Mouse (Mus musculus): Measurements from ENCODE around the gene Hist1h2af.

The Hist1h2af gene

DNA sequence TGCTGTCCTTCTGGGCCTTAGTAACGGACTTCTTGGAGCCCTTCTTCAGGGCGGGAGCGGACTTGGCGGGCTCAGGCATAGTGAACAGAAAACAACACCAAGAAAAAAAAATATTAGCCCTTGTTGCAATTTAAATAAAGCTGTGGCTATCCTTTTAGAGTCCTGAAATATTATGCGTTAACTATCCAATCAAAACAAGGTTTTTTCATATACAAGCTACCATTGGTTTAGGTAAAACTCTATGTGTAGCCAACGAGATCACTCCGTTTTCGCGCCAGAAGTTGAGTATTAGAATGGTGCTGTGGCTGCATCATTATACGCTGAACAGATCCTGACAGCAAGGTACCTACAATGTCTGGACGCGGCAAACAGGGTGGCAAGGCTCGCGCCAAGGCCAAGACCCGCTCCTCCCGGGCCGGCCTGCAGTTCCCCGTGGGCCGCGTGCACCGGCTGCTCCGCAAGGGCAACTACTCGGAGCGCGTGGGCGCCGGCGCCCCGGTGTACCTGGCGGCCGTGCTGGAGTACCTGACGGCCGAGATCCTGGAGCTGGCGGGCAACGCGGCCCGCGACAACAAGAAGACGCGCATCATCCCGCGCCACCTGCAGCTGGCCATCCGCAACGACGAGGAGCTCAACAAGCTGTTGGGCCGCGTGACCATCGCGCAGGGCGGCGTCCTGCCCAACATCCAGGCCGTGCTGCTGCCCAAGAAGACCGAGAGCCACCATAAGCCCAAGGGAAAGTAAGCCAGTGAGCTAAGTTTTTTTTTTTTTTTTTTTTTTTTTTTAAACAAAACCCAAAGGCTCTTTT, at the start of gene Hist1h2af:
TSS of gene Hist1h2af (plus strand) at position 347 of the 808 bp plus-strand sequence.
- DNase-seq: peak; percentile 61

DNA sequence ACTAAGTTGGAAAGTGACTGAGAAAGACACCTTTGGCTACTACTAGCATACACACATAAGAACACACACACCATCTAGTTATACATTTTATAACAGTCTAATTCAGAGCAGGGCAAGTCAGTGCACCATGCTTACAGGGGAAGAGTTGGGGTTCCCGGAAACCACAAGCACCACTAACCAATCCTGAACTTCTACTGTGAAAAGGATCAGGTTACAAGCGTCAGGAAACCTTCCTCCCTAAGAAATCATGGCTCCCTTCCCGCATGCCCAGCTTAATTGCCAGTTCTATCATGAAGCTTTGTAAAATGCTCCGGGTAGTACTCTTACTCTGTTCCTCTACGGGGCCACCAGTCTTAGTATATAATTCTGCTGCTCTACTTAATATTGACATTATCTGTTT, 48.4 kb upstream of the Hist1h2af start:
- no peak for DNase-seq

GRCm38 (mm10) chr13:23488400-23489322, 45.0 kb upstream of the Hist1h2af start, which contains the start of gene Btn2a2:
Gene Btn2a2, minus strand, starts transcription at chr13:23488857.
- DNase-seq: peak; percentile 25

DNA sequence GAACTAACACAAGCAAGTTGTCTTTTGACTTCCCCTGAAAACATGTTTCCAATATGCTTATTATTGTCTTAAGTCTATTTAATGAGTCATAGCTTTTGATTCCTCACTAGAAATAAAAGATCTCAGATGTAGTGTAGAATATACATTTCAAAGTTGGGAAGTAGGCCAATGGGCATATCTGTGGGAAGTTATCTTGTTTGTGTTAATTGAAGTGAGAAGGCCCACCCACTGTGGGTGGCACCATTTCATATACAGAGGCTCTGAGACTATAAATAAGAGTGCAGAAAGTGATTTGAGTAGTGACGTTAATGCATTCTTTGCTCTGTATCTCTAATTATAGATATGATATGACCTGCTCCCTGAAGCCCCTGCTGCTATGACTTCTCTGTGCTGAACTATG, 42.8 kb upstream of the Hist1h2af start:
- DNase-seq: no peak

DNA sequence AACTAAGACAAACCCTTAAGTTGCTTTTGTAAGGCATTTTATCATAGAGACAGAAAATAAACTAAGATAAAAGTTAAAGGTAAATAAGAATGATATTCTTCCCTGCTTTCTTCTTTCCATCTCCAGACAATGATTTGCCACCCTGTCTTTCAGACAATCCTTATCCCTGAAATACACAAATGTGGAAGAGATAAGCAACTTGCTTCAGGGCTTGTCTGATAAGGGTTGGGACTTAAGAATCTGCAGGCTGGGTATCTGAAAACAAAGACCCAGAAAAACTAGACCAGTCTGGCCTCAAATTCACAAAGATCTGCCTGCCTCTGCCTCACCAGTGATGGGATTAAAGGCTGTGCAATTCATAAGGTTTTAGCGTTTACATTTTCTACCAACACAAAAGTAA, 42.4 kb upstream of the Hist1h2af start:
- no peak for DNase-seq

GRCm38 (mm10) chr13:23491990-23492389, 41.7 kb upstream of the Hist1h2af start:
- no peak for DNase-seq

DNA sequence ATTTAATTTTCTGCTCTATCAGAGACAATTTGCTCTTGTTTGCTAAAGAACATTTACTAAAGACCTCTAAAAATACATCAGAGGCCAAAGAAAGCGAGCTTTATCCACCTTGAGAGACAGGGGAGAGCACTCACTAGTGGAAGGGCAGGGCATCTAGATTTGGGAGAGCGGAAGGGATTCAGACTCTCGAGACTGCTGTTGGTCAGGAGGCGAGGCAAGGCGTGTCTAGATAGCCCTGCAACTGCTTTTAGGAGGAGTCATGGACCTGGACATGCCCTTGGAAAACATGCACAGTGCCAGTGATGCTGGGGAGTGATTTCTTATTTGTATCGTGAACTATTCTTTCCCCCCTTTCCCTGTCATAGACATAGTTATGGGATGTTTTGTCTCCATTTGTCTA, 38.2 kb upstream of the Hist1h2af start:
- no peak for DNase-seq

DNA sequence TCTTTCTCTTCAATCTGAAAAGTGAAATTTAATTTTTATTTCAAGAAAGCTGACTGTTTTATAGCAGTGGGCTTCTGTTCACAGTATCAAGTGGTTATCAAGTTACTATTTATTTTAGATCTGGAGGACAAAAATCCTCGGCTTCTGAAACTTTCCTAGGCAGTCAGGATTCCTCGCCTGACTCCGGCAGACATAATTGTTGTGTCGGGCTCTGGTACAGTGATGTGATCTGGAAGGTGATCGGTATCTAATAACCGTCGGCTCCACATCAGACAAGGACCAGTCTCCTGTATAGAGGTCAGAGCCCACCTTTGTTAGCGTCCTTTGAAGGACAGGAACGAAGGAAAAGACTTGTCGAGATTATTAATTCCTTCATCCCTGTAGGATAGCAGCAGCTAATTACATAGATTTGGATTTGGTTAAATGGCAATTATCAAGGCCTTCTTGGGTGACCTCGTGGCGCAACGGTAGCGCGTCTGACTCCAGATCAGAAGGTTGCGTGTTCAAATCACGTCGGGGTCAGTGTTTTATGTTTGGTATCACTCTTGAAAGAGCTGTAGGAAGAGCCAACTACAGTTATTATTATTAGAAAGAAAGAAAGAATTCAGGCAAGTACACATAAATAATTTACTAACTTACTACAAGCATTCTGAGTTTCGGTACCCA, 35.9 kb upstream of the Hist1h2af start:
- no peak for DNase-seq

GRCm38 (mm10) chr13:23498653-23499052, 35.1 kb upstream of the Hist1h2af start:
- DNase-seq: no peak

- DNase-seq: no peak
Observed at GRCm38 (mm10) chr13:23499943-23500342, 33.8 kb upstream of the Hist1h2af start.

- no peak for DNase-seq
Observed at GRCm38 (mm10) chr13:23500424-23501200, 33.1 kb upstream of the Hist1h2af start.

- no peak for DNase-seq
Observed at GRCm38 (mm10) chr13:23501511-23501910, 32.2 kb upstream of the Hist1h2af start.

DNA sequence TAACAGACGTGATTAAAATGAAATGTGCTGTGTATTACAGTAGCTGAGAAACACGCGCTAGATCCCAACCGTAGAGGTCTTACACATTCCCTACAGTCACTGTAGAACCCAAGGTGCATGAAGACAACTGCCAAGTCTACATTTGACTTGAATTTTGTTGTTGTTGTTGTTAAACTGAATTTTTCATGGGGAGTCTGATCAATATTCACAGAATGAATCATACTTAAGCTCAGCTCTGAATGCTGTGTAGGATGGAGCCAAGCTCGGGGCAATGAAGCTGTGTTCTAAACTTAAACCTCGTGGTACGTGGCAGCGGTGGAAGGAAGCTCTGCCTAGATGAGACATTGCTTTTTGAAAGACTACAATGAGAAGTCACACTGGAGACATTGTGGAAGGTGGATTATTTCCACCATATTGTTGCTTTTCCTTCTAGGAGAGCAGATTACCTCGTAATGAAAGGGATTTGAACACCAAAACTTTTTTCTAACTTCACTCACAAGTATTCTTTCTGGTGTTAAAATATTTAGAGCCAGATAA, 31.6 kb upstream of the Hist1h2af start:
- no peak for DNase-seq

- no peak for DNase-seq
Observed at GRCm38 (mm10) chr13:23502916-23503315, 30.8 kb upstream of the Hist1h2af start.

GRCm38 (mm10) chr13:23503797-23504196, 29.9 kb upstream of the Hist1h2af start:
- DNase-seq: peak; percentile 39

- DNase-seq: no peak
Observed at GRCm38 (mm10) chr13:23505662-23506345, 27.9 kb upstream of the Hist1h2af start.

DNA sequence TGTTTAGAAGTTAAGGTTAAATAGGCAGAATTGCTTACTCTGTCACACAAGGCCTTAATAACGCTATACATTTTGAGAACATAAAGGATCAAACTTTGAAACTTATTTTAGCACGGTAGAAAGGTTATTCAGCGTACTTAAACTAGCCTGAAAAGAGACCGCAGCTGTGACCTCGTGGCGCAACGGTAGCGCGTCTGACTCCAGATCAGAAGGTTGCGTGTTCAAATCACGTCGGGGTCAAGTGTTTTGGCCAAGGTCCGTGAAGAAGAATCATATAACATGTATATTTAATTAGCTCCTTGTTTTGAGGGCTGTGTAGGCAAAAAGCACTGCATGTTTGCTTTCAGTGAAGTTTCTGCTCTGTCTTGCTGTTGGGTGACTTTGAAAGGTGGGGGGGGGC, 27.4 kb upstream of the Hist1h2af start:
- DNase-seq: no peak

DNA sequence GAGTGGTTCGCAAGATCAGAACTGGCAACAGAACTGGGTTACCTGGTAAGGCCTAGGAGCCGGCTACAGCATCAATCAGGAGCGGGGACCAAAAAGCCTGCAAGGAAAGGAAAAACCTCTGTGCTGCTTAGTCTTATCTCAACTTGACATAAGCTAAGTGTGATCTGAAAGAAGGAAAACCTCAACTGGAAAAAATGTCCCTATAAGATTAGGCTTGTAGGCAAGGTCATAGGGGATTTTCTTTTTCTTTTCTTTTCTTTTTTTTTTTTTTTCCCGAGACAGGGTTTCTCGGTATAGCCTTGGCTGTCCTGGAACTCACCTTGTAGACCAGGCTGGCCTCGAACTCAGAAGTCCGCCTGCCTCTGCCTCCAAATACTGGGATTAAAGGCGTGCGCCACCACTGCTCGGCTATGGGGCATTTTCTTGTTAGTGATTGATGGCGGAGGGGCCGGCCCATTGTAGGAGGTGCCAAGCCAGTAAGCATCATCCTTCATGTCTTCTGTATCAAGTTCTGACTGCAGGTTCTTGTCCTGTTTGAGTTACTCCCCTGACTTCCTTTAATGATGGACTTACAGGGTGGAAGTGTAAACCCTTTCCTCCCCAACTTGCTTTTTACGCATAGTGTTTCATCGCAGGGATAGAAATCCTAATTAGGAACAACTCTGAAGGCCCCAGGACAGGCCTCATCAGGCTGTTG, 26.7 kb upstream of the Hist1h2af start:
- DNase-seq: no peak

DNA sequence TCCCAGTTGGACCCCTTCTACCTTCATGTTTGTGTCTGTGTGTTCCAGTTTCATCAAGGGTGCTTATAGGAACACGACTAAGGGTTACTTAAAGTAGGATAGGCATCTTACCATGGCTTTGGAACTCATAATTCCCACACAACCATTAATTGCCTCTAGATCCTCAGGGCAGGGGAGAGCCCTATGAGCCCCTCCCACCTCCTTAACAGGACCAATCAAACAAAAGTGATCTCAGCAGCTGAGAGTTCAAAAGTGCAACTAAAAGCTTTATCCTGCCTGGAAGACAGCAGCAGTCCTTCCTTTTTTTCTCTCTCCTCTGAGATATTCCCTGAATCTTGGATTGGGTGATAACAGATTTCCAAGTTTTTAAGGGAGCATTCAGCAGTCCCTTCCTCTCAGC, 23.6 kb upstream of the Hist1h2af start:
- no peak for DNase-seq

DNA sequence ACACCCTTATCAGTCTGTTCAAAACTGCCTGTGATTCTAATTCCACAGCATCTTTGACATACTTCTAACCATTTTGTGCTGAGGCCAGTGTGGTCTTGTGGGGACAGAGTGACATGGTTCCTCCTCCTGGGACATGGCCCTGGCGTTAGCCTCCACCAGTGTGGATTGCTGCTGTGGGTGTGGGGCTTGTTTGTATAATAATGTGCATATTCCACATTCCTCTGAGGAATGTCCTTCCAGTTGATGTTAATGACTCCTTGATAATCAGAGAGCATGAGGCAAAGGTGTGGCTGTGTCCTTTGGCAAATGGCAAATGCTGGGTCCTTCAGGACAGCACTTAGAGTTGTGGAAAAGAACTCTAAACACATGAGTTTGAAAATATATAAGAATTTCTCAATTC, 20.2 kb upstream of the Hist1h2af start:
- DNase-seq: no peak

- no peak for DNase-seq
Observed at GRCm38 (mm10) chr13:23515281-23515680, 18.4 kb upstream of the Hist1h2af start.
